Mouse (Mus musculus) liver, embryonic 15.5 days (tissue): Measurements from ENCODE around the gene 2610301B20Rik. TPM values are rescaled to one million over a fixed set of nuclear protein-coding genes. Genes with fewer than 3 reads are reported as not detected.

Experiments used
- ATAC-seq: fragments of 200-750 bp; cut with Nextera tagmentation; 2 replicates; pipeline ENCODE4 v1.8.0; 2017; ENCODE audit warnings: moderate number of reproducible peaks, mild to moderate bottlenecking, moderate library complexity; ENCODE audit not compliant: insufficient read depth
- H3K27ac ChIP-seq: fragments of 300-500 bp; sonication (generic); replicated peaks from 2 replicates; pipeline ENCODE4 v1.5.1; 2015; ENCODE audit warnings: mild to moderate bottlenecking, inconsistent platforms
- H3K27me3 ChIP-seq: fragments of 300-500 bp; sonication (generic); 2 replicates; pipeline ENCODE4 v1.6.1; 2015; ENCODE audit warnings: mild to moderate bottlenecking, inconsistent platforms
- H3K36me3 ChIP-seq: fragments of 300-500 bp; sonication (generic); replicated peaks from 2 replicates; pipeline ENCODE4 v1.6.1; 2015; ENCODE audit warnings: moderate library complexity, mild to moderate bottlenecking, inconsistent platforms
- H3K4me1 ChIP-seq: fragments of 300-500 bp; sonication (generic); replicated peaks from 2 replicates; pipeline ENCODE4 v1.6.1; 2015; ENCODE audit warnings: inconsistent platforms
- H3K4me2 ChIP-seq: fragments of 300-500 bp; sonication (generic); 2 replicates; pipeline ENCODE4 v1.6.1; 2015; ENCODE audit warnings: moderate library complexity, mild to moderate bottlenecking, inconsistent platforms
- H3K4me3 ChIP-seq: fragments of 300-500 bp; sonication (generic); replicated peaks from 2 replicates; pipeline ENCODE4 v1.5.1; 2015; ENCODE audit warnings: mild to moderate bottlenecking, inconsistent platforms
- H3K9ac ChIP-seq: fragments of 300-500 bp; sonication (generic); 2 replicates; pipeline ENCODE4 v1.6.1; 2015; ENCODE audit warnings: moderate library complexity, mild to moderate bottlenecking, inconsistent platforms
- H3K9me3 ChIP-seq: fragments of 300-500 bp; sonication (generic); replicated peaks from 2 replicates; pipeline ENCODE4 v1.6.1; 2016; ENCODE audit warnings: inconsistent platforms
- WGBS: fragments of 180-500 bp; shearing (Covaris S2); methylation state at CpG from one replicate; pipeline ENCODE4 v1.1.7; 2015; ENCODE audit warnings: mixed read lengths; ENCODE audit not compliant: insufficient replicate concordance; 5-methylcytosine and 5-hydroxymethylcytosine counted together
- microRNA-seq: library from miRNA; unstranded; fragments of <30 nt; microRNA quantifications from one replicate; pipeline ENCODE4, GENCODE M21; 2016
- polyA plus RNA-seq: library from polyadenylated mRNA; unstranded; fragments of >200 nt; fragmentation: Nextera tagmentation; extraction: Ambion mirVana; gene quantifications from 2 replicates; pipeline ENCODE4 v1.2.1, GENCODE M21; 2015

Gene 2610301B20Rik
- polyA plus RNA-seq, 1 experiment from 2014 or later, result 9.7 TPM

GRCm38 (mm10) chr4:10924140-10924539, 49.8 kb downstream of the 2610301B20Rik start:
- Histone ChIP-seq H3K36me3 (no peaks in the 10 kb centered on the region), H3K4me1 (peaks cover 17% of the 10 kb centered on the region), H3K9me3 (no peaks in the 10 kb centered on the region), H3K9ac (no peak overlapping the region), H3K4me3 (no peak overlapping the region), H3K27ac (peak overlapping the region; percentile 45; the same call in 1 of the 2 replicates), H3K27me3 (no peaks in the 10 kb centered on the region), H3K4me2 (no peak overlapping the region)
- ATAC-seq, result peak; percentile 46; the same call in 1 of the 2 replicates
- 56% methylated on average over 2 of the region's 2 CpGs for WGBS

- H3K9ac ChIP-seq, result no peak overlapping the region
- WGBS, result 63% methylated on average over 5 of the region's 5 CpGs
- H3K9me3 ChIP-seq, result no peaks in the 10 kb centered on the region
- H3K36me3 ChIP-seq, result no peaks in the 10 kb centered on the region
- H3K27ac ChIP-seq, result peak overlapping the region; percentile 45; the same call in 1 of the 2 replicates
- no peak for ATAC-seq
- no peaks in the 10 kb centered on the region for H3K27me3 ChIP-seq
- no peak overlapping the region for H3K4me3 ChIP-seq
- peaks cover 13% of the 10 kb centered on the region for H3K4me1 ChIP-seq
- no peak overlapping the region for H3K4me2 ChIP-seq
Measured at GRCm38 (mm10) chr4:10924541-10924940, 50.2 kb downstream of the 2610301B20Rik start.

- H3K4me3 ChIP-seq, result no peak overlapping the region
- no peaks in the 10 kb centered on the region for H3K36me3 ChIP-seq
- H3K9ac ChIP-seq, result no peak overlapping the region
- no peak for ATAC-seq
- H3K4me1 ChIP-seq, result peaks cover 12% of the 10 kb centered on the region
- H3K27me3 ChIP-seq, result no peaks in the 10 kb centered on the region
- H3K9me3 ChIP-seq, result no peaks in the 10 kb centered on the region
- H3K27ac ChIP-seq, result no peak overlapping the region
- no peak overlapping the region for H3K4me2 ChIP-seq
- WGBS, result 77% methylated on average over 4 of the region's 4 CpGs
Measured at GRCm38 (mm10) chr4:10926416-10926815, 52.1 kb downstream of the 2610301B20Rik start.

- Histone ChIP-seq H3K4me3 (no peak overlapping the region), H3K36me3 (no peaks in the 10 kb centered on the region), H3K27ac (no peak overlapping the region), H3K4me1 (peaks cover 11% of the 10 kb centered on the region), H3K27me3 (no peaks in the 10 kb centered on the region), H3K4me2 (no peak overlapping the region), H3K9ac (no peak overlapping the region), H3K9me3 (no peaks in the 10 kb centered on the region)
- 62% methylated on average over 6 of the region's 6 CpGs for WGBS
- no peak for ATAC-seq
Measured at GRCm38 (mm10) chr4:10928158-10928557, 53.9 kb downstream of the 2610301B20Rik start.

GRCm38 (mm10) chr4:10929726-10930125, 55.4 kb downstream of the 2610301B20Rik start:
- H3K27ac ChIP-seq, result no peak overlapping the region
- H3K27me3 ChIP-seq, result no peaks in the 10 kb centered on the region
- H3K9me3 ChIP-seq, result no peaks in the 10 kb centered on the region
- ATAC-seq, result no peak
- H3K4me1 ChIP-seq, result no peaks in the 10 kb centered on the region; the same call in none of the 2 replicates
- H3K4me3 ChIP-seq, result no peak overlapping the region
- no peaks in the 10 kb centered on the region for H3K36me3 ChIP-seq
- H3K9ac ChIP-seq, result no peak overlapping the region
- WGBS, result 63% methylated on average over 3 of the region's 3 CpGs
- no peak overlapping the region for H3K4me2 ChIP-seq

- 66% methylated on average over 9 of the region's 9 CpGs for WGBS
- Histone ChIP-seq H3K4me3 (no peak overlapping the region), H3K27me3 (no peaks in the 10 kb centered on the region), H3K9ac (no peak overlapping the region), H3K4me1 (no peaks in the 10 kb centered on the region; the same call in 1 of the 2 replicates), H3K27ac (no peak overlapping the region), H3K36me3 (no peaks in the 10 kb centered on the region), H3K4me2 (no peak overlapping the region), H3K9me3 (no peaks in the 10 kb centered on the region)
- ATAC-seq, result no peak
Measured at GRCm38 (mm10) chr4:10931040-10931439, 56.7 kb downstream of the 2610301B20Rik start.

GRCm38 (mm10) chr4:10932091-10932745, 57.9 kb downstream of the 2610301B20Rik start:
- no peak for ATAC-seq
- Histone ChIP-seq H3K9me3 (no peaks in the 10 kb centered on the region), H3K36me3 (no peaks in the 10 kb centered on the region), H3K27me3 (no peaks in the 10 kb centered on the region), H3K9ac (no peak overlapping the region), H3K27ac (no peak overlapping the region), H3K4me3 (no peak overlapping the region), H3K4me2 (no peak overlapping the region), H3K4me1 (no peaks in the 10 kb centered on the region; the same call in 1 of the 2 replicates)
- 54% methylated on average over 4 of the region's 4 CpGs for WGBS

GRCm38 (mm10) chr4:10932782-10933181, 58.5 kb downstream of the 2610301B20Rik start:
- 51% methylated on average over 5 of the region's 5 CpGs for WGBS
- Histone ChIP-seq H3K36me3 (no peaks in the 10 kb centered on the region), H3K4me1 (no peaks in the 10 kb centered on the region; the same call in 1 of the 2 replicates), H3K27ac (no peak overlapping the region), H3K9me3 (no peaks in the 10 kb centered on the region), H3K4me2 (no peak overlapping the region), H3K27me3 (no peaks in the 10 kb centered on the region), H3K9ac (no peak overlapping the region), H3K4me3 (no peak overlapping the region)
- ATAC-seq, result 0 out of 2 replicates have a peak, but pooled peaks have one; percentile 32

GRCm38 (mm10) chr4:10936766-10937165, 62.5 kb downstream of the 2610301B20Rik start:
- Histone ChIP-seq H3K9ac (no peak overlapping the region), H3K4me2 (no peak overlapping the region), H3K4me3 (no peak overlapping the region), H3K9me3 (no peaks in the 10 kb centered on the region), H3K27me3 (no peaks in the 10 kb centered on the region), H3K36me3 (no peaks in the 10 kb centered on the region), H3K27ac (no peak overlapping the region), H3K4me1 (no peaks in the 10 kb centered on the region)
- no peak for ATAC-seq
- 63% methylated on average over 4 of the region's 4 CpGs for WGBS

Small RNAs within 50 kb of the gene (microRNA-seq; reads per million reads assigned to microRNA genes)
- not detected for gene Mir3471-1
- gene n-TSaga9, result 7.1 reads per million, percentile 23 among the genes with 10 or more reads in this experiment
